Mouse (Mus musculus) small intestine, adult 2 months (tissue): ENCODE measurements around the gene Ogg1. TPM values are rescaled to one million over a fixed set of nuclear protein-coding genes. Genes with fewer than 3 reads are reported as not detected.

ENCODE experiments used
- H3K27ac ChIP-seq: fragments of 200-500 bp; 2 replicates; pipeline ENCODE4 v1.5.1; 2012; ENCODE audit warnings: low read depth, low read length, control low read depth, inconsistent platforms; ENCODE audit not compliant: insufficient read depth
- H3K27me3 ChIP-seq: fragments of 200-500 bp; 2 replicates; pipeline ENCODE4 v1.6.1; 2012; ENCODE audit warnings: mild to moderate bottlenecking, moderate library complexity, low read length, inconsistent platforms; ENCODE audit not compliant: control insufficient read depth, insufficient read depth
- H3K36me3 ChIP-seq: fragments of 200-500 bp; 2 replicates; pipeline ENCODE4 v1.6.1; 2012; ENCODE audit warnings: mild to moderate bottlenecking, low read length, control low read depth, inconsistent platforms; ENCODE audit not compliant: control insufficient read depth, insufficient read depth
- H3K4me1 ChIP-seq: fragments of 200-500 bp; 2 replicates; pipeline ENCODE4 v1.6.1; 2012; ENCODE audit warnings: low read length, inconsistent platforms, mixed read lengths; ENCODE audit not compliant: control insufficient read depth, insufficient read depth, insufficient read length
- H3K4me3 ChIP-seq: fragments of 200-500 bp; 2 replicates; pipeline ENCODE4 v1.5.1; 2012; ENCODE audit warnings: low read depth, mild to moderate bottlenecking, control low read depth, inconsistent platforms, low read length, moderate library complexity
- CTCF ChIP-seq: fragments of 200-500 bp; IDR thresholded peaks from 2 replicates; pipeline ENCODE4 v1.5.1; 2012; ENCODE audit warnings: low read depth, mild to moderate bottlenecking, control low read depth, inconsistent platforms, low read length, moderate library complexity, mixed read lengths; ENCODE audit not compliant: insufficient replicate concordance, insufficient read length; ENCODE audit errors: extremely low read depth
- POLR2A ChIP-seq: fragments of 200-500 bp; IDR thresholded peaks from 2 replicates; pipeline ENCODE4 v1.6.1; 2012; ENCODE audit warnings: low read depth, mild to moderate bottlenecking, control low read depth, inconsistent platforms, low read length, moderate library complexity
- WGBS: fragments of 180-500 bp; shearing (Covaris S2); methylation state at CpG from one replicate; pipeline ENCODE4 v1.1.7; 2018; 5-methylcytosine and 5-hydroxymethylcytosine counted together
- polyA plus RNA-seq: library from polyadenylated mRNA; depleted of rRNA; stranded (reverse); fragments of >200 nt; gene quantifications from 2 replicates; pipeline ENCODE4 v1.2.3, GENCODE M21; 2012; rRNA removed

Ogg1 gene
- polyA plus RNA-seq, 1 experiment, result 10.9 TPM

DNA sequence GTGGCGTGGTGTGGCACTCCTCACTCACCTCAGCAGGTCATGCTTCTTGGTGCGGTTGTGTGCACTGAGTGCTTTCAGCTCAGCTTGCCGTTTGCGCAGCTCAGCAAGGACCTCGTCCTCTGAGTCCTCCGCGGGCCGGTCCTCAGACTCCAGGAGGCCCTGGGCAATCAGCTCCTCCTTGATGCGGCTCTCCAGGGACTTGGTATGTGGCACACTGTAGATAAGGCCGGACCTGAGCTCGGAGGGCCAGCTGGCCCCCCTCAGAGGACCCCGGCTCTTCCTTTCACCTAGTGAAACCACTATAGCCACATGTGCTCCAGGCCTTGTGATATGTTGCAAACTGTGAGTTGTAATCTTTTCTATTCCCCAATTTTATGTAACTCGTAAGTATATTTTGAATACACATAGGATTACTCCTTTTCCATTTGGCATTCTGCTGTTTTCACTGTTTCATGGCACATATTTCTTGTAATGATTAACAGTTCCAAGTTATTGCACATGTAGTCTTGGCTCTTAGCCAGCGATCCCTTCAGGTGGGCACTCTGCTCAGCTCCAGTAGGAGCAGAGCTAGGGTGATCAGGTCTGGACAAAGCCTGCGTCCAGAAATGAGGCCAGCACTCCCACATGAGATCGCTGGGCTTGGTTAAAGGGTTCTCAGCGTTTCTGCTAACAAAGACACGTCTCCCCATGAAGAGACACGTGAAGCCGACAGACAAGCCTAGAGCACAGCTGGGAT lies 43.6 kb downstream of the Ogg1 start:
- no peaks in the 10 kb centered on the region for H3K4me1 ChIP-seq
- TF ChIP-seq POLR2A (no peak), CTCF (no peak)
- H3K4me3 ChIP-seq, result no peak overlapping the region
- H3K36me3 ChIP-seq, result peaks cover 62% of the 10 kb centered on the region
- H3K27me3 ChIP-seq, result no peaks in the 10 kb centered on the region
- no peak overlapping the region for H3K27ac ChIP-seq
- WGBS, result 62% methylated on average over 20 of the region's 20 CpGs

DNA sequence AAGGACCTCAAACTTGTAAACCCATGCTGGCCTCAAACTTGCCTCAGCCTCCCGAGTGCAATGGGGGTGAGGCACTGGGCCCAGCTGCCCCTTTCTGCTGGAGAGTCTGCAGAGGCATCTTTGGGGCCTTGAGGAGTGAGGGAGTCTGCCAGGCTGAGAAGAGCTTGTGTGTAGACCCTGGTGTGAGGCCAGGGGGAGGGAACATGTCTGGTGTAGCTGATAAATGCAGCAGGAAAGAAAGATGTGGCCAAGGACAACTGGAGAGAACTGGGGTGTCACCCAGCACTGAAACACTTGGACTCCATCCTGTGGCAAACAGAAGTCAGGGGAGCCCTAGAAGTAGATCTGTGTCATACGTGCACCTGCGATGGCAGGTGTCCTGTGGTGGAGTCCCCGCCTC lies 46.7 kb downstream of the Ogg1 start:
- no peak overlapping the region for H3K4me3 ChIP-seq
- no peaks in the 10 kb centered on the region; the same call in 1 of the 2 replicates for H3K4me1 ChIP-seq
- no peak for TF ChIP-seq CTCF
- TF ChIP-seq POLR2A, result no peak
- H3K36me3 ChIP-seq, result peaks cover 55% of the 10 kb centered on the region
- no peak overlapping the region for H3K27ac ChIP-seq
- H3K27me3 ChIP-seq, result no peaks in the 10 kb centered on the region
- 76% methylated on average over 4 of the region's 4 CpGs for WGBS

DNA sequence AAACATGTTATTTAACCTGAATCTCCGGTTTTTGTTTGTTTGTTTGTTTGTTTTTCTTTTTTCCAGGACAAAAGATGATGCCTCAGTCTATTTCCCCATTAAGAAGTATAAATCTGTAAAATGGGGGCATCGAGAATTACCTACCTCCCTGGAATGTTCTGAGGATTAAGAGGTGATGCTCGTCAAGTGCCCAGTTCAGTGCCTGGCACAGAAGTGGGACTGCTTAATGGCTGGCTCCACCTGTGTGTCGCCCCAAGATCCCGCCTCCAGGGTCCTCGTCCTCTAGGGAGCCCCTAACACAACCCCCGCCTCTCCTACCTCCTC lies 50.4 kb downstream of the Ogg1 start:
- Histone ChIP-seq H3K36me3 (peaks cover 39% of the 10 kb centered on the region), H3K4me3 (peak overlapping the region; percentile 71), H3K4me1 (peaks cover 14% of the 10 kb centered on the region), H3K27ac (peak overlapping the region; percentile 98), H3K27me3 (no peaks in the 10 kb centered on the region)
- no peak for TF ChIP-seq POLR2A
- TF ChIP-seq CTCF, result no peak
- WGBS, result 3% methylated on average over 7 of the region's 7 CpGs

DNA sequence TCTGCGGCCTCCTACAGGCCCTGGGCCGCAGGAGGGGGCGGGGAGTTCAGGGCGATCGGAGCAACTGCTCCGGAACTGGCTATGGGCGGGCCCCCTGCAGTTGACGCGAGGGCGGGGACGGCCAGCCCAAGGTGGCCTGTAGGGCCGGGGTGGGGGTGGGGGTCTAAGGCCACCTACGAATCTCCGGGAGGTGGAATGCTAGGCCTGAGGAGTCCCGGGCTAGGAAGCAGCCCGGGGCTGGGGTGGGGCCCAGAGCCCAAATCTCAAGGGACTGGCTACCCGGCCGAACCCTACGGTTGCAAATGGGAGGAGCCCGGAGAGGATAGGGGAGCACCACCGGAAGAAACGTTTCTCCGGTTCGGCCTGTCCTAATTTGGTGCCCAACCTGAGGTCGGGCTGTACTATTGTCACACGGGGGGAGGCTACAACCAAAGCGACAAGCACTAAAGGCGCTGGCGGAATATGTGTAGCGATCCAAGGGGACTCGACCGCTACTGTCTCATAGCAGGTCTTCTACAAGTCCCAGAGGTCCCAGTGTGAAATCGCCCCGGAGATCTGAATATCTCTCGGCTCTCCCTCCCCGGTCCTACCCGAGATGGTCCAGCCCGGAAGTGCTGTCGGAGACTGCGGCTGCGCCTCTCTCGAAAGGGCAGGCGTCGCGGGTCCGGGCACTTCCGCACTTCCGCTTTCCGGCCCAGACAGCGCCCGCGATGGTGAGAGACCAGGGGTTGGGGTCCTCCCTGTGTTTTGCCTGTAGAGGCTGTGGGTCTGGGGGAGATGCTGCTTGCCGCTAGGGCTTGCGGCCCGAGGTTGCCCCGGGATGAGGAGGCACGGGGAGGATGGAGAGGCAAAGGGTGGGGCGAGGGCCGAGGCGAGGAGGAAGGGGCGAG lies 51.0 kb downstream of the Ogg1 start, which contains the start of the genes Tada3 and Arpc4:
Gene Tada3, minus strand, starts transcription at position 388 of the 890 bp plus-strand sequence.
Gene Arpc4, plus strand, starts transcription at position 620 of the 890 bp plus-strand sequence.
- WGBS, result under 1% methylated on average over 61 of the region's 61 CpGs
- H3K36me3 ChIP-seq, result peaks cover 39% of the 10 kb centered on the region
- H3K4me1 ChIP-seq, result peaks cover 14% of the 10 kb centered on the region

DNA sequence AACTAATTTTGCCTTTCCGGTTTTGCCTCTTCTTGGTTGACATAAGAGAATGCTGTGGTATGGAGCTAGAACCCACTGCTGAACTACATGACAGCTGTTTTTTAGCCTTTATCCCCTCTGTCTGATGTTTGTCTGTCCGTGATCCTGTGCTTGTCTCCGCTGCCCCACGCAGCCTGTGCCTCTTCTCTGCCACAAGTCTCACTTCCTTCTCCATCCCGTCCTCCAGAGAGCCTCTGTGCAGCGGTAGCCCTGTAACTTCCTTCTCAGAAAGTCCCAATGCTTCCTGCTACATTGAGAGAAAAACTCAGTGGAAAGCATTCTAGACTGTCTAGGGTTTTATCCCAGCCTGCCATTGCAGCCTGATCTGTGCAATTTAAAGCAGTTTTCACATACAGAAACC lies 52.5 kb downstream of the Ogg1 start:
- Histone ChIP-seq H3K27ac (0 out of 2 replicates have a peak overlapping the region, but pooled peaks have one; percentile 21), H3K4me3 (peak overlapping the region; percentile 43), H3K36me3 (peaks cover 43% of the 10 kb centered on the region), H3K4me1 (peaks cover 15% of the 10 kb centered on the region), H3K27me3 (no peaks in the 10 kb centered on the region)
- 22% methylated on average over 6 of the region's 6 CpGs for WGBS
- TF ChIP-seq CTCF (no peak), POLR2A (no peak)

More for the DNA sequence above, 51.0 kb downstream of the Ogg1 start, which contains the start of the genes Tada3 and Arpc4:
- TF ChIP-seq CTCF (no peak), POLR2A (peak; percentile 66)
- H3K4me3 ChIP-seq, result peak within 1 kb of the TSS; percentile 71
- H3K27ac ChIP-seq, result peak within 1 kb of the TSS; percentile 98
- H3K27me3 ChIP-seq, result no peaks in the 10 kb centered on the region

DNA sequence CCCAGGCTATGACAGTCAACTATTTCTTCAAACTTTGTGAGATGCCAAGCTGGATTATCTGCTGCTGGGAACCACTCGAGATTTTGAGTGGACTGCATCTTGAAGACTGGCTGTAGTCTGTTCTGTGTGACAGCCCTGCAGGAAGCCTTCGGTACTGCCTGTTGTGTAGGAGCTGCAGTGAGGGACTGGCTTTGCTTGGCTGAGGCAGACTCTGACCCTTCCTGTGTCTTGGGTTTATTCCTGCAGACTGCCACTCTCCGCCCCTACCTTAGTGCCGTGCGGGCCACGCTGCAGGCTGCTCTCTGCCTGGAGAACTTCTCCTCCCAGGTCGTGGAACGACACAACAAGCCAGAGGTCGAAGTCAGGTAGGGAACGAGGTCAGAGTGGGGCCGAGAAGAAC lies 53.7 kb downstream of the Ogg1 start:
- Histone ChIP-seq H3K27me3 (no peaks in the 10 kb centered on the region), H3K4me3 (no peak overlapping the region), H3K36me3 (peaks cover 44% of the 10 kb centered on the region), H3K4me1 (peaks cover 21% of the 10 kb centered on the region), H3K27ac (peak overlapping the region; percentile 8; the same call in 1 of the 2 replicates)
- TF ChIP-seq POLR2A (no peak), CTCF (peak; percentile 25; the same call in 1 of the 2 replicates)
- WGBS, result 72% methylated on average over 11 of the region's 11 CpGs

DNA sequence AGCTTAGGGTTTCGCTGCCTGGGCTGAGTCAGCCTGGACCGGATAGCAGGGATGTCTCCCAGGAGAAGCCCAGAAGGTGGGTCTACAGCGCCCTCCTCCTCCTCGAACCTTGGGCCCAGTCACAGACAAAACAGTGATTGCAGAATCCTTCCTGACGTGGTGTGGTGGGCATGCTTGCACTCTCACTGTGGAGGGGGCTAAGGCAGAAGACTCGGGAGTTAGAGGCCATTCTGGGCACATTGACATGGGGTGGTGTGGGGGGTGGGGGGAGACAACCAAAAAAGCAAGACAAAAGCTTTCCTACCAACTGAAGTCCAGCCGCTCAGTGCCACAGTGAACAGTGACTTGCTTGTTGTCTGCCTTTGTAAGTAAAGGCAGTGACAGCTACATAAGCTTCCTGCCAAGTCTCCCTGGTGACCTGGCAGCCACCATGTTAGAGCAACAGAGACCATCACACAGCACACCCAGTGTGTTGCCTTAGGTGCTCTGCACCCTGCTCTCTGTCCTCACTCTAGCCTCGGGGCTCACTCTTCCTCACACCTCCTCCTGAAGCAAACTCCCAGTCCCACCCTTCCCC lies 57.7 kb downstream of the Ogg1 start:
- peak overlapping the region; percentile 47 for H3K27ac ChIP-seq
- H3K4me1 ChIP-seq, result peaks cover 21% of the 10 kb centered on the region
- TF ChIP-seq POLR2A (no peak), CTCF (no peak)
- WGBS, result 92% methylated on average over 8 of the region's 8 CpGs
- H3K4me3 ChIP-seq, result no peak overlapping the region
- peaks cover 78% of the 10 kb centered on the region for H3K36me3 ChIP-seq
- no peaks in the 10 kb centered on the region for H3K27me3 ChIP-seq

Other genes with a start within 250 kb of the Ogg1 start
- gene Setd5, start 249.6 kb upstream of the Ogg1 start, polyA plus RNA-seq, result 15.3 and 25.4 TPM in 2 replicates
- 0.15 and 0.43 TPM in 2 replicates for gene Lhfpl4, start 131.6 kb upstream of the Ogg1 start, polyA plus RNA-seq
- 23.3 and 66.0 TPM in 2 replicates for gene Mtmr14, start 89.1 kb upstream of the Ogg1 start, polyA plus RNA-seq
- not detected in 2 replicates for gene Cpne9, start 44.7 kb upstream of the Ogg1 start, polyA plus RNA-seq
- 7.4 and 12.9 TPM in 2 replicates for gene Brpf1, start 19.8 kb upstream of the Ogg1 start, polyA plus RNA-seq
- 16.6 and 19.2 TPM in 2 replicates for gene Camk1, start 17.0 kb downstream of the Ogg1 start, polyA plus RNA-seq
- gene Tada3, start 50.9 kb downstream of the Ogg1 start, polyA plus RNA-seq, result 10.9 and 24.5 TPM in 2 replicates
- gene Arpc4, start 51.1 kb downstream of the Ogg1 start, polyA plus RNA-seq, result 45.9 and 96.0 TPM in 2 replicates
- gene Ttll3, start 62.3 kb downstream of the Ogg1 start, polyA plus RNA-seq, result 5.9 and 14.9 TPM in 2 replicates
- gene Rpusd3, start 92.4 kb downstream of the Ogg1 start, polyA plus RNA-seq, result 25.8 and 71.6 TPM in 2 replicates
- 156 and 346 TPM in 2 replicates for gene Cidec, start 108.8 kb downstream of the Ogg1 start, polyA plus RNA-seq
- 36.9 and 39.4 TPM in 2 replicates for gene Jagn1, start 115.6 kb downstream of the Ogg1 start, polyA plus RNA-seq
- 6.8 and 11.4 TPM in 2 replicates for gene Il17re, start 131.5 kb downstream of the Ogg1 start, polyA plus RNA-seq
- gene Il17rc, start 144.5 kb downstream of the Ogg1 start, polyA plus RNA-seq, result 189 and 786 TPM in 2 replicates
- 5.7 and 6.6 TPM in 2 replicates for gene Creld1, start 156.3 kb downstream of the Ogg1 start, polyA plus RNA-seq
- 0.05 TPM in 1 of 2 replicates, not detected in the other for gene Prrt3, start 175.0 kb downstream of the Ogg1 start, polyA plus RNA-seq
- 13.9 and 19.7 TPM in 2 replicates for gene Emc3, start 204.7 kb downstream of the Ogg1 start, polyA plus RNA-seq
- gene Fancd2, start 204.7 kb downstream of the Ogg1 start, polyA plus RNA-seq, result 0.93 and 1.2 TPM in 2 replicates